Mouse (Mus musculus): ENCODE measurements around the gene B4galt7.

- no peak for TF ChIP-seq POLR2A (IDR thresholded peaks at IDR 0.05; ENCODE audit: borderline replicate concordance, control insufficient read depth, low read depth, low read length)
- TF ChIP-seq CTCF (IDR thresholded peaks at IDR 0.05; ENCODE audit: control insufficient read depth, insufficient read depth, low read length): no peak
Measured at GRCm38 (mm10) chr13:55595375-55595774, 4.3 kb upstream of the B4galt7 start.

Data from bone marrow, adult 2 months (tissue).